Mouse (Mus musculus): ENCODE results near the gene Ovol3. TPM values are rescaled to one million over a fixed set of nuclear protein-coding genes. Genes with fewer than 3 reads are reported as not detected.

Ovol3 gene
- polyA plus RNA-seq (2012) = 0.10 TPM in 2 replicates

GRCm38 (mm10) chr7:30235625-30236024, at the start of gene Ovol3:
TSS of gene Ovol3 (minus strand) at chr7:30235725.

GRCm38 (mm10) chr7:30279951-30280669, 44.6 kb upstream of the Ovol3 start, which contains the start of the genes Thap8 and Wdr62:
TSS of gene Thap8 (plus strand) at chr7:30280094.
TSS of gene Wdr62 (minus strand) at chr7:30280419.

GRCm38 (mm10) chr7:30231669-30232454, 3.7 kb downstream of the Ovol3 start, which contains the start of the genes Polr2i and Tbcb:
TSS of gene Polr2i (plus strand) at chr7:30231948.
TSS of gene Tbcb (minus strand) at chr7:30232272.

GRCm38 (mm10) chr7:30198481-30198971, 37.0 kb downstream of the Ovol3 start, which contains the start of gene Capns1:
TSS of gene Capns1 (minus strand) at chr7:30198811.

GRCm38 (mm10) chr7:30183879-30184289, 51.6 kb downstream of the Ovol3 start, which contains the start of gene Cox7a1:
TSS of gene Cox7a1 (plus strand) at chr7:30184144.

Other genes starting within 250 kb of the Ovol3 start
- gene Zfp14, start 184.3 kb downstream of the Ovol3 start, polyA plus RNA-seq (2012) = not detected in 2 replicates
- 0.11 and 0.21 TPM in 2 replicates for gene Zfp82, start 162.8 kb downstream of the Ovol3 start, polyA plus RNA-seq (2012)
- gene Gm26920, start 145.3 kb downstream of the Ovol3 start, polyA plus RNA-seq (2012) = not detected in 2 replicates
- 2.1 and 2.5 TPM in 2 replicates for gene Zfp566, start 145.2 kb downstream of the Ovol3 start, polyA plus RNA-seq (2012)
- gene Zfp260, start 140.9 kb downstream of the Ovol3 start, polyA plus RNA-seq (2012) = 0.36 and 0.46 TPM in 2 replicates
- 6.9 and 11.1 TPM in 2 replicates for gene Zfp382, start 113.8 kb downstream of the Ovol3 start, polyA plus RNA-seq (2012)
- 11.1 and 15.2 TPM in 2 replicates for gene Zfp146, start 66.0 kb downstream of the Ovol3 start, polyA plus RNA-seq (2012)
- gene Cox7a1, start 51.6 kb downstream of the Ovol3 start, polyA plus RNA-seq (2012) = 1.2 and 1.7 TPM in 2 replicates
- gene Capns1, start 36.9 kb downstream of the Ovol3 start, polyA plus RNA-seq (2012) = 138 TPM in 2 replicates
- 66.8 and 89.4 TPM in 2 replicates for gene Polr2i, start 3.8 kb downstream of the Ovol3 start, polyA plus RNA-seq (2012)
- gene Tbcb, start 3.5 kb downstream of the Ovol3 start, polyA plus RNA-seq (2012) = 42.3 and 54.7 TPM in 2 replicates
- gene Thap8, start 44.4 kb upstream of the Ovol3 start, polyA plus RNA-seq (2012) = 0.30 and 0.38 TPM in 2 replicates
- gene Wdr62, start 44.7 kb upstream of the Ovol3 start, polyA plus RNA-seq (2012) = 62.9 and 71.0 TPM in 2 replicates
- 0.36 and 0.95 TPM in 2 replicates for gene Clip3, start 56.0 kb upstream of the Ovol3 start, polyA plus RNA-seq (2012)
- 63.3 and 74.5 TPM in 2 replicates for gene Alkbh6, start 73.0 kb upstream of the Ovol3 start, polyA plus RNA-seq (2012)
- gene Syne4, start 79.1 kb upstream of the Ovol3 start, polyA plus RNA-seq (2012) = 1.6 and 2.0 TPM in 2 replicates
- 0.48 and 0.54 TPM in 2 replicates for gene E130208F15Rik, start 86.0 kb upstream of the Ovol3 start, polyA plus RNA-seq (2012)
- 8.0 and 10.3 TPM in 2 replicates for gene Sdhaf1, start 88.2 kb upstream of the Ovol3 start, polyA plus RNA-seq (2012)
- 0.11 TPM in 1 of 2 replicates, not detected in the other for gene Lrfn3, start 127.0 kb upstream of the Ovol3 start, polyA plus RNA-seq (2012)
- 186 and 336 TPM in 2 replicates for gene Tyrobp, start 178.0 kb upstream of the Ovol3 start, polyA plus RNA-seq (2012)
- gene Hcst, start 184.1 kb upstream of the Ovol3 start, polyA plus RNA-seq (2012) = 6.4 and 7.2 TPM in 2 replicates
- gene Nfkbid, start 186.0 kb upstream of the Ovol3 start, polyA plus RNA-seq (2012) = 103 and 112 TPM in 2 replicates
- 0.08 and 0.15 TPM in 2 replicates for gene Aplp1, start 209.8 kb upstream of the Ovol3 start, polyA plus RNA-seq (2012)
- 0.05 and 0.13 TPM in 2 replicates for gene Kirrel2, start 222.0 kb upstream of the Ovol3 start, polyA plus RNA-seq (2012)
- gene Nphs1, start 222.6 kb upstream of the Ovol3 start, polyA plus RNA-seq (2012) = not detected in 2 replicates

Data from megakaryocyte-erythroid progenitor cell, adult 5 weeks (primary cell).